Mouse (Mus musculus) spleen, adult 18-20 months (tissue): Measurements from ENCODE around the gene Sipa1l3.

Source experiments
- DNase-seq, 2 experiments: peaks; one replicate each; pipeline ENCODE4 v3.0.0; 2022; ENCODE audit warnings: mixed read lengths in 2 of 2

Sipa1l3 gene

GRCm38 (mm10) chr7:29475005-29475404, 43.4 kb downstream of the Sipa1l3 start:
- DNase-seq, result no peak

- no peak for DNase-seq
Observed at GRCm38 (mm10) chr7:29471309-29471708, 47.1 kb downstream of the Sipa1l3 start.

GRCm38 (mm10) chr7:29469602-29470344, 48.7 kb downstream of the Sipa1l3 start:
- no peak for DNase-seq

- DNase-seq, result no peak
Observed at GRCm38 (mm10) chr7:29468593-29468992, 49.8 kb downstream of the Sipa1l3 start.

GRCm38 (mm10) chr7:29466585-29466984, 51.9 kb downstream of the Sipa1l3 start:
- no peak for DNase-seq

- DNase-seq, result no peak
Observed at GRCm38 (mm10) chr7:29465736-29466135, 52.7 kb downstream of the Sipa1l3 start.

DNA sequence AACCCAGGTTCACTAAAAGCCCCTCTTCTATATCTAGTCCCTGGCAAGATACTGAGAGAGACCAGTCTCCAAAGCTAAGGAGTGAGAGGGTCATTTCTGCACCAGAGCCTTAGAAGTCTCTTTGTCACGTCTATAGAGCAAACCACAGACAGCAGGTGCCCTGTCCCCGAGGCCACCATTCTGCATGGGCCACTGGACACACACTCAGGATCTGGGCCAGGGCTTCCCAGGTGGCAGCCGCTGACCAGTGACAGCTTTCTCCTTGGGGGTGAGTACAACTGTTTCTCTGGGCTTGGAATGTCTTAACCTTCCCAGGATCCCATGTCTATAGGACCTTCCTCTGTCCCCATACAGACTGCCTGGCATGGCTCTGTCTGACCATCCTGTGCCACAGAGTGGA, 55.6 kb downstream of the Sipa1l3 start:
- DNase-seq, result no peak

GRCm38 (mm10) chr7:29462178-29462577, 56.3 kb downstream of the Sipa1l3 start:
- no peak for DNase-seq

- no peak for DNase-seq
Observed at GRCm38 (mm10) chr7:29461557-29461956, 56.9 kb downstream of the Sipa1l3 start.

- no peak for DNase-seq
Observed at GRCm38 (mm10) chr7:29458889-29459740, 59.3 kb downstream of the Sipa1l3 start.

GRCm38 (mm10) chr7:29457772-29458171, 60.7 kb downstream of the Sipa1l3 start:
- DNase-seq, result no peak

- DNase-seq, result no peak
Observed at GRCm38 (mm10) chr7:29456716-29457115, 61.7 kb downstream of the Sipa1l3 start.

- DNase-seq, result no peak
Observed at GRCm38 (mm10) chr7:29455591-29455990, 62.9 kb downstream of the Sipa1l3 start.

GRCm38 (mm10) chr7:29454965-29455364, 63.5 kb downstream of the Sipa1l3 start:
- DNase-seq, result no peak

DNA sequence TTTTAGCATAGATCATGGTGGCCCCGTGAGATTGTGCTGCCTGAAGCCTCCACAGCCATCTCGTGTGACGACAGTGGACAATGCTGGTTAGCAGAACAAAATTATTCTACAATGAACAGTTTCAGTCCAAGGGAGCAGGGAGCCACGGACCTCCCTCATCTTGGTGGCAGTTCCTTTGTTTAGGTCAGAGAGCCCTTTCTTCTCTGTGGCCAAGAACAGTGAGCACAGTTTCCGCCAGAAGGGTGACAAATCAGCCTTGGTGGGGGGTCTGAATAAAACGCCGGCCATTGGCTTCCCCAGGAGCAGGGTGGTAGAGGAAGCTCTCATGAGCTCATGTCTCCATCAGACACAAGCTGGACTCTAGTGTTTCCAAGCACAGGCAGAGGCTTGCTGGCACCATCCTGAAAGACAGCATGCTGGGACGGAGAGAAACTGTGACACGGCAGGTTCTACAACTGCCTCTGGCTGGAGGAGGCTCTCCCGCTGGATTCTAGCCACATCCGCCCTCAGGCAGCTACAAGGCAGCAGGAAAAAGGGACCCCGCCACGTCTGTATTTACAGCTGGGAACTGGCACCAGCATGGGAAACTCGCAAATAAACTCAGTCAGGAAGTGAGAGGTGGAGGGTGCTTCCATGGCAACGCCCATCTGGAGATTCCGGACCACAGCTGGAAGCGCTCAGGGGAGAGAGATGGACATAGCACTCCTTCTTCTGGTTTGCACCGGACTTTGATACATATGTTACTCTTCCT, 65.3 kb downstream of the Sipa1l3 start:
- no peak for DNase-seq

- DNase-seq, result no peak
Observed at GRCm38 (mm10) chr7:29452381-29452780, 66.1 kb downstream of the Sipa1l3 start.

- no peak for DNase-seq
Observed at GRCm38 (mm10) chr7:29450175-29450574, 68.3 kb downstream of the Sipa1l3 start.

DNA sequence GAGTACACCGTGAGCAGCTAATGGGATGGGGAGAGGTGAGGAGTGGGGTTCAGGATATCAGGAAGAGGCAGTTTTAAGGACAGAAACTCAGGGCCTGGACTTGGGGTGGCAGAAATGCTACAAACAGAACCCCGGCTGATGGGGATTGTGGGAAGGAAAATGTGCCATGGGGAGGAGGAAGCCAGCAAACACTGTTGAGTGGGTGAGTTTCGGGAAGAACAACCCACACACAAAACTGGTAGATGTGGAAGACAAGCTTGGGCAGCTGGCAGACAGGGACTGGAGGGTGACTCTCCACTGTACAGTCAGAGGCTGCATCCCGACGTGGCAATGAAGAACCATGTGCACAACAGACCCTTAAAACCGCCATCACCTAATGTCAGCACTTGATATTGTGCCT, 69.6 kb downstream of the Sipa1l3 start:
- no peak for DNase-seq

DNA sequence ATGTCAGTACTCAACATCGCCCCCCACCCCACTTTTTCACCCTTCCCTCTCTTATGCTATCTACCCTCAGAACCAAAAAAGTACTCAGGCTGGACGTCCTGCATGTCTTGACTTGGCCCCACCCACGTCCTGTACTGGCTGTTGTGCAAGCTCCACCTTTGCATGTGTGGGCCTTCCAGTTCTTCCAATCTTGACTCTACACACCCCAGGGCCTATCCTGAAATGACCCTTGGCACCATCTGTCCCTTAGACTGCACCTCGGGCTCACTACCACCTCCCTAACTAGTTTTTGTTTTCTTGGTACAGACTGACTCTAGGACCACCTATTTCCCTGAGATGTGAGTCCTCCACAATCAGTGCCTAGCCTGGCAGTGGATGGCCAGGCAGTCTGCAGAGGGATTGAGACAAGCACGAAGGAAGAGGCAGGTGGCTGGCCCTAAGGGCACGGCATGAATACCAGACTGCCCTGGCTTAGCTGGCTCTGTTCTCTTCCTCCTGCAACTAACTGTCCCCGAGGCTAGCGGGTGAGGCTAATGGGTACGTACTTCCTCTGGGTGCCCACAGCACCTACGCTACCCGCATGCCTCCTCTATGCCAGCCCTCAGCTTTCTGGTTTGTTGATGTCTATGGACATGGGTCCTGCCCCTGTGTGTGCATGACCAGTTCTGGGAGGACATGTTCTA, 71.2 kb downstream of the Sipa1l3 start:
- no peak for DNase-seq

DNA sequence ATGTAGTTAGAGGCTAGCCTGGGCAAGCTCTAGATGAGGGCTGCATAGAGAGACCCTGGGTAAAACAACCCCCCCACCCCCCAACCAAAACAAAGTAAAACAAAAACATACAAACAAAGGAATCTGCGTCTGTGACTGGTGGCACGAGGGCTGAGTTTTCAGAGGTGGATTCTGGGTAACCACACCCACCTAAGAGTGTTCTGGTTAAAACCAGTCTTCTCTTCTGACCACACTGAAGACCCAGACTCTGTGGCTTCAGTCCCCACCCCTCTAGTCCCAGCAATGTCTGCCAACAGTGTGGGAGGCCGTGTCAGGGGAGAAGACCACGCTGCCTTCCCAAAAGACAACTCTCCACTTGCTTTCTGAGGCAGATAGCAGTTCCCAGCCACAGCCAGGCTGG, 72.3 kb downstream of the Sipa1l3 start:
- DNase-seq, result no peak

- DNase-seq, result no peak
Observed at GRCm38 (mm10) chr7:29444527-29444926, 73.9 kb downstream of the Sipa1l3 start.

DNA sequence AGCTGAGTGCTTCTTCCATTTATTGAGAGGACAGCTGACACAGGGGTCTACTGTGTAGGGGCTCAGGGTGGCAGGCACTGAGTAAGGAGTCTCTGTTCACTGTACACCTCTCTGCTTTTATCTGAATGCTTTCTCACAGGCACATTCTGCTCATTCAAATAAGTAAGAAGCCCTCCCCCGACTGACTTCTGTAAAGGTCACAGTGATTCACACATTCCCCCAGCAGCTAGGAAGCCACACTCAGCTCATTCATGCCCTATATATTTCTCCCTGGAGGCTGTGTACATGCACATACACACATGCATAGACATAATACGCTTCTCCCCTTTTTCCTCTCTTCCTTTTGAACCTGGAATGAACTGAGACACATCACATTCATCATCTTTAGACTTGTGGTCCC, 74.4 kb downstream of the Sipa1l3 start:
- DNase-seq, result no peak

GRCm38 (mm10) chr7:29441793-29442192, 76.6 kb downstream of the Sipa1l3 start:
- DNase-seq, result no peak
